Mouse (Mus musculus) heart, postnatal 25 days (tissue): ENCODE measurements around the gene Apol7a. TPM values are rescaled to one million over a fixed set of nuclear protein-coding genes. Genes with fewer than 3 reads are reported as not detected.

Source experiments
- DNase-seq: peaks from one replicate; pipeline ENCODE4 v3.0.0; 2022; ENCODE audit warnings: low spot score
- intact Hi-C: fragments of 180-260 bp; cut with DNase I; formaldehyde crosslinking; loops from one replicate; pipeline ENCODE4 v1.15.1; 2025
- total RNA-seq, 2 experiments: library from RNA; stranded (reverse); gene quantifications; 2 replicates each; pipeline ENCODE4 v1.2.3; 2021

Apol7a gene
- total RNA-seq, 2 experiments from 2014 or later = not detected

DNA sequence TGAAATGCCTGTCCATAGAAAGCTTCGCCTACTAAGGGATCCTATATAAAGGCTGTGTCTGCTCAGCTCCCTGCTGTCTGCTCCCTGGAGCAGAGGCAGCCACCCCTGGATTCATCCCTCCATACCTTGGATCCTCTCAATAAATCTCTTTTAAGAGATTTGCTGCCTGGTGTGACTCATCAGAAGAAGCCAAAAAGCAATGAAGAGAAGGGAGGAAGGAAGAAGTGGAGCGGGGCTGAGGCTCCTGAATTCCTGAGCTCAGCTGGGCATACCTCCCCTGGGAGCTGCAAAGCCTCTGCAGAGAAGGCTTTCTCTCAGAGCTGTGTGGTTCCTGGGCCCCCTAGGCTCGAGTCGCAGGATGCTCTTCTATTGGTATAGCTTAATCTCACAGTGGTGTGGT is 19.0 kb downstream of the Apol7a start:
- intact Hi-C loops = no loop called here
- DNase-seq = no peak

- DNase-seq = no peak
- intact Hi-C loops = no loop called here
These were observed 21.5 kb downstream of the Apol7a start for GRCm38 (mm10) chr15:77377419-77377818.

DNA sequence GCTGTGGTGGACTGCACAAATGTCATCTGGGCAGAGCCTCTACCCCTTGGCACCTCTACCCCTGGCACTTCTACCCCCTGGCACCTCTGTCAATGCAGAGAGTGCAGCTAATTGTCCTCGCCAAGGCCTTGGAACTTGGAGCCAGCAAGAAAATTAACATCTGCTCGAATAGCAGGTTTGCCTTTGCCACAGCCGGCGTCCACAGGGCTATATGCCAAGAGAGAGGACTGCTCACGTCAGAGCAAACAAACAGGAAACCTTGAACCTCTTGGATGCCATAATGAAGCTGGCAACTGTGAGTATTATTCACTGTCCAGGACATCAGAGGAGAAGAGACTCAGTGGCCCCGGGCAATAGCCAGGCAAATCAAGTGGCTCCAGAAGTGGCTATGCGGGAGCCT is 22.0 kb downstream of the Apol7a start:
- intact Hi-C loops = no loop called here
- no peak for DNase-seq

GRCm38 (mm10) chr15:77370588-77370987 is 28.3 kb downstream of the Apol7a start:
- no peak for DNase-seq

DNA sequence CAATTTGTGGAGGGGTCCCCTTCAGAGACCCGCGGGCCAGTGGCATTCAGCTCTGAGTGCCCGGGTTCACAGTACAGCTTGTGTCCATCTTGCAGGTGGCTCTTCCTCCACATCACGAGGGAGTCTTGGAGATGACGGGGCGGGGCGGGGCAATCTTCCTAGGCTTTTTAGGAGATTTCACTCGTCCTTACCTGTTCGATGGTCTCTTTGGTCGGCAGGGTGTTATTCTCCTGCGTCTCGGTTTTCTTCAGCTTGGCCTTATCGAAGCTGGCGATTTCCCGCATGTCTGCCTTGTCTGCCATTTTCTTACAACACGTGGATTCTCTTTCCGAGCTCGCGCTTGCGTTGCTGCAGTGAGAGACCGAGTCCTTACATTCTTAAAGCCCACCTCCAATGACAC is 28.9 kb downstream of the Apol7a start:
- DNase-seq = no peak
- intact Hi-C loops = loop anchor here (5.0 kb wide), 1 partner anchor 393 kb away; no protein-coding TSS in a partner anchor

More at GRCm38 (mm10) chr15:77370588-77370987, 28.3 kb downstream of the Apol7a start:
- intact Hi-C loops = no loop called here

DNA sequence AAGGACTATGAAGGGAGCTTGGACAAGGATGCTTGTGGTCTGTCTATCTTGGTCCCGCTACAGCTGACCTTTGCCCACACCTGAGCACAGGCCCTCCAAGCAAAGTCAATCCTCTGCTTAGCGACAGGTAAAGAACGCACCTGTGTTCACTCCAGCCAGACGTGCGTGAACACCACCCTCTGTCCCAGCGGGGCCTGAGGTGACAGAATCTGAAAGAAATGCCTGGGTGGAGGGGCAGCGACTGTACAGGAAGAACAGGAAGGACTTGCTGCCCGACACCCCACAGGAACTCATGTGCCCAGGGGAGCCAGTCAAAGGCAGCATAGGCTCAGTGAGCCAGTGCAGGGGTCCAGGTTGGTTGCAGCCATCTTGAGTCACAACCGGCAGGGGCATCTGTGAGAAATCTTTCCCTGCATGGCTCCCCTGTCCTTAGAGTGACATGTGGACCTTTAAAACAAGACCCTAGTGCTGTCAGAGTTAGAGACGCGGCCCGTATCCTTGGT is 30.0 kb downstream of the Apol7a start:
- intact Hi-C loops = loop anchor here (5.0 kb wide), 1 partner anchor 392 kb away; no protein-coding TSS in a partner anchor
- no peak for DNase-seq

DNA sequence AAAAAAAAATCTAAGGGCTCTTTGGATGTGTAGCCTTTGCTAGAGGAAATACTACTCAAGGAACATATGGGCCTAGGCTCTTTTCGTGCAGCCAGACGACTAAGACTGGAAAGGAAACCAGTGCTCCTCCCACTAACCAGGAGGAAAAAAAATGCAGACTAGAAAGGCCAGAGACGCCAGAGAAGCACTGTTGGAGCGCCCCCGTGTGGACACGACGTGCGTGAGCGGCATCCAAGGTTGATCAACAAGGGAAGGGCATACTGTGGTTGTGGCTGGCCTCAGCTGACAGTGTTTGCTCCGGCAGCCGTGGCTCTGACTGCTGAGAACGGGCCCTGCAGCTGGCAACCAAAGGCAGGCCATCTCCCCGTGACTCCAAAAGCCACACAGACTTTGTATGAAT is 30.8 kb downstream of the Apol7a start:
- DNase-seq = peak; percentile 87
- intact Hi-C loops = loop anchor here (5.0 kb wide), 1 partner anchor 391 kb away; no protein-coding TSS in a partner anchor

DNA sequence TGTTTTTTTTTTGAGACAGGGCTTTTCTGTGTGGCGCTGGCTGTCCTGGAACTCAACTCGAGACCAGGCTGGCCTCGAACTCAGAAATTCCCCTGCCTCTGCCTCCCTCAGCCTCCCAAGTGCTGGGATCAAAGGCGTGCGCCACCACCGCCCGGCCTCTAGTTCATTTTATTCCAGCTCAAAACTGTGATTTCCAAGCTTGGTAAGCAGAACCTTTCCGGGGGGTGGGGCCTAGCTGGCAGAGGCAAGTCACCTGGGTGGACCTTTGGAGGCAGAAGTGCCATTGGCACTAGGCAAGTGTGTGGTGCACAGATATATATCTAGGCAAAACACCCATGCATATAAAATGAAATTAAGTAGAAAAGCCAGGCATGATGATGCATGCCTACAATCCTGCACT is 31.4 kb downstream of the Apol7a start:
- DNase-seq = no peak
- intact Hi-C loops = loop anchor here (5.0 kb wide), 1 partner anchor 390 kb away; no protein-coding TSS in a partner anchor

DNA sequence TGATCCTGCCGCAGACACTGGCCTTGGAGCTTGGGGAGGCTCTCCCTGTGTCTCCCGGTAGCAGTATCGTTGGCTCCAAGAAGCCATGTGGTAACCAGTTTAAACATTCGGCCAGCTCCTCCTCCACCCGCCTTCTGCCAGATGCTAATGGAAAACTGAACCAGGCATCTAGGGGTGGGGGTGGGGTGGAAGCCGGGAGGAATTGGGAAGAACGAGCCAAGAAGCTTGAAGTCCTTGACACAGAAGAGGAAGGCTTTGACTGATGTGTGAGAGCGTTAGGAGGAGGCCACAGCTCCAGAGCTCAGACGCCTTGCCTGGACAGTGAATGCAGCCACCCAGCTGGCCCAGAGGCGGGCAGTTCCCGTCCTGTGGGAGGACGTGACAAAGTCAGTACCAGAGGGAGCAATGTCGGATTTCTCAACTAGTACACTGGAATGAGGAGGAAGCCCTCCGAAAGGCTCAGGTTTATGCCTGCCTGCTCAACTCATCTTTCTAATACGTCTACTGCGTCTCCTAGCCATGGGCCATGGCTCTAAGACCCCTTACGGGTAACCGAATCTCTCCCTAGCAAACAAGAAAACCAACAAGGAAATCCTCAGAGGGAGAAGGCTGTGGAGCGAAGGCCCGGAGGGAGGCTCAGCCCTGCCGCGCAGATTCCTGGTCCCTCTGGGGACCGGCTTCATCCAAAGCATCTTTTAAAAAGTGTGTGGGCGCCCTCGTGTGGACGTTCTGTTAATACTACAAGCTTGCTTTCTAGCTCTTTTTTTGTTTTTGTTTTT is 32.0 kb downstream of the Apol7a start:
- DNase-seq = peak; percentile 70
- intact Hi-C loops = loop anchor here (5.0 kb wide), 1 partner anchor 390 kb away; no protein-coding TSS in a partner anchor

DNA sequence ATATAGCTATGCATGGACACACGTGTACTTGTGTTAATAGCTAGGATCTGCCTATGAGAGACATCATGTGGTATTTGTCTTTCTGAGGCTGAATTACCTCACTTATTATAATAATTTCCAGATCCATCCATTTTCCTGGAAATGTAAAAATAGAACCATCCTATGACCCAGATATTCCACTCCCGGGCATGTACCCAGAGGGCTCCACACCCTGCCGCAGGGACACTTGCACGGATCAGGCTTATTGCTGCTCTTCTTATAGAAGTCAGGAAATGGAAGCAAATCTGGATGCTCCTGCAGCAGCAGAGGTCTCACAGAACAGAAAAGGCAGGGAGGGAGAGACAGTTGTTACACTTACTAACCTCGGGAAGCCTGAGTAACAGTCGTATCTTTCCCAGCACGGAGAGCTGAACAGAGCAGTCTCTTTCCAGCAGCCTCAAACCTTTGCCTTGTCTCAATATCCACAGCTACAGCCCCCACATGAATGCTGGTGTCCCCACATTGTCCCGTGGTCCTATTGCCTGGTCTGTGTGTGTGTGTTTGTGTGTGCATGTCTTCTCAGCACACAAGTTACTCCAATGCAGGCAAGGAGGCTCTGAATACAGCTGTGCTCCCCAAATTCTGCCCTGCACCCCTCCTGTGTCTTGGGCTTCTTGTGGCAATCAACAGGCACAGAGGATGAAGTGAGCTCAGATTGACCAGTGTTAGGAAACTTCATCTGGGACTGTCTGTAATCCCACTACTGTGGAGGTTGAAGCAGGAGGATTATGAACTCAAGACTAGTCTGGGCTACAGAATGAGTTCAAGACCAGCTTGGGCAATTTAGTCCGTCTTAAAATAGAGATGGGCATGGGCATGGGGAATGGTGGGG is 33.0 kb downstream of the Apol7a start:
- no peak for DNase-seq
- intact Hi-C loops = loop anchor here (5.0 kb wide), 1 partner anchor 389 kb away; no protein-coding TSS in a partner anchor

- peak; percentile 57 for DNase-seq
- intact Hi-C loops = no loop called here
These were observed 34.9 kb downstream of the Apol7a start for GRCm38 (mm10) chr15:77364026-77364425.

DNA sequence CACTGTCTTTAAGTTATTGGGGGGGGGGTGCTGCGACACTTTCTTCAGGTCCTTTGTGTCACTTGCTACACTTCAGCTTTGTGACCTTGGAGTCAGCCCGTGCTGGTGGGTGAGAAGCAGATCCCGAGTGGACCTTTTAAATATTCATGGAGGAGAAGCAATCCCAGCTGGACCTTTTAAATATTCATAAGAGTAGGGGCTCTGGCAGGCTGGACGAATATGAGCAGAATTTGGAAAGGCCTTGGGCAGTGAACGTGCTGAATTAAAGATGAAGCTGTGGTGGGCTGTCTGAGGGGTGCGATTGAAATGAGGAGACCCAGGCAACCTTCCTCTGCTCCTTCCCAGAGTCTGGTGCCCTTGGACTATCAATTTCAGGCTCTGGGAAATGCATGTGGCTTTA is 35.3 kb downstream of the Apol7a start:
- intact Hi-C loops = no loop called here
- no peak for DNase-seq

GRCm38 (mm10) chr15:77362952-77363351 is 36.0 kb downstream of the Apol7a start:
- intact Hi-C loops = no loop called here
- no peak for DNase-seq

DNA sequence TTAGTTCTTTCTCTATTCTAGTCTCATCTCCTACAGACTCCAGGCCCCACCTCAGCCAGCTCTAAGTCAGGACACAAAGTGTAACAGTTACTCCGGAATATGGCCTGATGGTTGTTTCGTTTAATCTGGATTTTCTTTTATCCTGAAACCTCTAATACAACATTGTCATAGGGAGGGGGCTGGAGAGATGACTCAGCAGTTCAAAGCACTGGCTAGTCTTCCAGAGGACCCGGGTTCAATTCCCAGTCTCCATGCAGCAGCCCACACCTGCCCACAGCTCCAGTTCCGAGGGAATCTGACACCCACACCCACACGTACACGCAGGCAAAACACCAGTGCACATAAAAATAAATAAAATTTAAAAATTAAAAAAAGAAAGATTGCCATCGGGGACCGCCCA is 39.0 kb downstream of the Apol7a start:
- DNase-seq = no peak
- intact Hi-C loops = loop anchor here (2.0 kb wide), 3 partner anchors 17 to 135 kb away; no protein-coding TSS in a partner anchor

DNA sequence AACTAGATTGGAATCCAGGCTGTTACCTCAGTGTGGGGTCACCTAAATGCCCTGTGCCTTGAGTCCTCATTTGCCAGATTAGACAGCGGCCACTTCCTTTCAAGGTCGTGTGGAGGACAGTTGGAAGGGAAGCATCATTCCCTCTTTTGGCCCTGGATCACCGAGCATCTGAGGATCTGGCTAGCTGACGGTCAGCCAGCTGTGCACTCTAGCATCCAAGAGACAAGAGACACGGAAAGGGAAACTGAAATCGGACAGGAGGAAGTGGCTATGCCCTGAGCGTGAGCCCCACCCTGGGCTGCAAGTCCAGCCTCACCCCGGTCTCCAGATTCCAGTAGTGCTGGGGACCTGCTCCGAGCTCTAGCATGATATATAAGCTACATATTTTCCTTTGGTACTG is 39.4 kb downstream of the Apol7a start:
- intact Hi-C loops = loop anchor here (2.0 kb wide), 3 partner anchors 17 to 135 kb away; no protein-coding TSS in a partner anchor
- peak; percentile 55 for DNase-seq

- DNase-seq = no peak
- intact Hi-C loops = loop anchor here (2.0 kb wide), 3 partner anchors 16 to 134 kb away; no protein-coding TSS in a partner anchor
These were observed 39.8 kb downstream of the Apol7a start for GRCm38 (mm10) chr15:77359084-77359483.

DNA sequence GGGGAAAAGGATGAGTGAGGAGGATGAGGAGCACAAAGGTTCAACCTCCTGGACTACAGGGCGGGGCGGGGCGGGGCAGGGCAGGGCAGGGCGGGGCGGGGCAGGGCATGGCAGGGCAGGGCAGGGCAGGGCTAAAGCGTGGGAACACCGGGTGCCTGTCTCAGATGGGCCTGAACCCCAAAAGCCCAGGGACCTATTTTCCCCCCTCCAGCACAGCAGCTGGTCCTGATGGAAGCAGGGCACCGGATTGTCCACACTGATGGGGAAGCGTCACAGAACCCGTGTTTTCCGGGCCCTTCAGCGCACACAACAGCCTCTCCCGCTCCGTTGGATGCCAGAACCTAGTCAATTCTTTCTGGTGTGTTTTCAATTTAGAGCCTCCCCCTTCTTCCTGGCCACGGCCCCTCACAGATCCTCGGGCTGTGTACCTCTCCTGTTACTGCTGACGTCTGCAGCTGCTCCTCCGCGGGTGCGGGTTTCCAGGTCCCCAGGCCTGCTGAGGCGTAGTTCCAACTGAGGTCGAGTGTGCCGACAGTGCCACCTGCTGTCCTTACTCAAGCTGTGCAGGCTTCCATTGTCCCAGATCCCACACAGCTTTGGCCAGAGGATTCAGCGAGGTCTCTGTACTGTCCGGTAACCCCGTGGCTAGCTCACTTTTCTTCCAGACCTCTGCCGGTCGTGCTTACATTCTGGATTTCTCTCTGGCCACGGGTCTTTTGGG is 40.4 kb downstream of the Apol7a start:
- intact Hi-C loops = loop anchor here (2.0 kb wide), 3 partner anchors 16 to 134 kb away; no protein-coding TSS in a partner anchor
- DNase-seq = peak; percentile 79

DNA sequence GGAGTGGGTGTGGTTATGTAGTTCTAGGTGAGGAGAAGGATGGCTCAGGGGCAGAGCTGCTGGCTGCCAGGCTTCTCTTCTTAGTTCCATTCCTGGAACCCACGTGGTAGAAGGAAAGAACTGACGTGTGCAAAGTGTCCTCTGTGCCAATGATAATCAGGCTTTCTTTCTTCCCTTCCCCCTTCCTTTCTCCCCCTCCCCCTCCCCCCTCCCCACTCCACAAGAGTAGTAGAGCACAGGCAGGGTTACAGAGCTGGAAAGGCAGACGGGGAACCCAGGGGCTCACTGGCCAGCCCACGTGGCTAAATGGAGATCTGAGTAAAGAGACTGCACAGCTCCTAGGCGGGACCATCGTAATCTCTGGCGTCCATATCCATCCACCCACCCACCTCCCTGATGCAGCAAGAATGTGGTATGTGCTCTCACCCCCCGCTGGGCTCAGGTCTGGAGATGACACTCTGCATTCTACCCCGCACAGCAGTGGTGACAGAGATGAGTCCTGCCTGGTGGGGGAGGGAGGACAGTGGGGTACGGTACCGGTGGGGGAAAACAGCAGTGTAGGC is 42.6 kb downstream of the Apol7a start:
- intact Hi-C loops = no loop called here
- DNase-seq = no peak

DNA sequence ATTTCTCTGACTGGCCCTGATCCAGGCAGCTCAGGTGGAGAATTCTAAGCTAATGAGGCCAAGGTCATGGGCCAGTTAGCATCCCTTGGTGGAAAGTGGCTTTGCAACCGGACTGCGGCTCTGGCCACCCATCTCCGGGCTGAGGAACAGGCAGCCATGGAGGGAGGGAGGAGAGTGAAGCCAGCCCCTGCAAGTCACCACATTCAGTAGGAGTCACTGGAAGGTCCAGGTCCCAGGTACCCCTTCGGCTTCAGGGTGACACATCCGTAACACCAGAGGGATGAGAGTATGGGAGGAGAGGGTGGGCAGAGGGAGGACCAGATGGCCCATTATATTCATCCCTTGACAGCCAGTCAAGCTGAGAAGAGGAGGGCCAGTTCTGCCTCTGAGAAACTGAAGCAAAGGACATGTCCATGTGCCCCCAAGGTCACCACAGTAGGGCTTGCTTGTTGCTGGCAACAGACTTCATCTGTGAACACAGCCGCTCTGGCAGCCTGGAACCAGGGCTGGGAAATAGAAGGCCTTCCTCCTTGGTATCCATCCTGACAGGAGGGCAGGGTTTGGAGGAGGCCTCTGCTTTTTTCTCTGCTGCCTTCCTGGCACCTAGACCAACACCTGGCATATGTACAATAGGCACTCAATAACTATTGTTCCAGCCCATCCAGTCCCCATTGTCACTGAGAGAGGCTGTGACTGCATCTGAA is 43.9 kb downstream of the Apol7a start:
- intact Hi-C loops = no loop called here
- no peak for DNase-seq
